Mouse (Mus musculus) olfactory bulb, adult 2 months (tissue): ENCODE results near the gene Gm17662.

ENCODE experiments used
- CTCF ChIP-seq: fragments of 200-500 bp; IDR thresholded peaks from 2 replicates; pipeline ENCODE4 v1.5.1; 2012; ENCODE audit warnings: low read depth, mild to moderate bottlenecking, low read length, moderate library complexity; ENCODE audit not compliant: insufficient read depth
- POLR2A ChIP-seq: fragments of 200-500 bp; IDR thresholded peaks from 2 replicates; pipeline ENCODE4 v1.6.1; 2012; ENCODE audit warnings: mild to moderate bottlenecking, low read depth, low read length, moderate library complexity; ENCODE audit not compliant: insufficient read depth

DNA sequence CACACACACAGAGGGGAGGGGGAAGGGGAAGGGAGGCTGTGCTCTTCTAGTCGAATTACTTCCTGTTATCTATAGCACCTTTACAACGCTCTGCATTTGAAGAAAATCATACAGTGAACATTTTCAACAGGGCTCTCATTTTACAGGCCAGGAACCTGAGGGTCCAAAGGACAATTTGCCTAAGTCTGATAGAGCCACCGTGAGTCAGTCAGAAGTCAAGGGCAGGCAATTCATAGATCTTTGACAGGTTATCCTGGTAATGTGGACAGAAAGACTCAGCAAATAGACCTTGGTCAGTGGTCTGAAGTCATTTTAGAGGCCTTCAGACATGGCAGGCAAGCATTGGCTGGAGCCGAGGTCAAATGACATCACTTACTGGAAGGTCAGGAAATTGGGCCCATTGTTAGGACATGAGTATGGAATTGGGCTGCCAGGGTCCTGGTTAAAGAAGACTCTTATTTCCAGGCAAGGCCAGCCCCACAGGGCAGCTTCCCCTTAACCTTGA lies 33.5 kb upstream of the Gm17662 start:
- no peak for TF ChIP-seq POLR2A
- no peak for TF ChIP-seq CTCF
